Mouse (Mus musculus): ENCODE measurements around the gene Prkce.

DNA sequence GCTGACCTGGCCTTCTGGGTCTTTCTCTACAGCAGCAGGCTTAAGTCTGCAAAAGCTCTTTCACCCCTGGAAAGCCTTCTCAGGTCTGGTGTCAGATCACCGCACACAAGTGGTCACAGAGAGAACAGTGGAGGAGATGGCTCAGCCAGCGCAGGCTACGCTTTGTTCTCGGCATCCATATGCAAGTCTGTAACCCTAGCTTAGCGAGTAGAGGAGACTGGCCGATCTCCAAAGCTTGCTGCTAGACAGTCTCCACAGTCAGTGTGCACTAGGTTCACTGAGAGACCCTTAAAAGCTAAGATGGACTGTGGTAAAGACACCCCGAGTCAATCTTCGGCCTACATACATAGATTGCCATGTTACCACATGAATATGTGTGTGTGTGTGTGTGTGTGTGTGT is 164.2 kb downstream of the Prkce start:
- TF ChIP-seq MYOG (IDR thresholded peaks at IDR 0.05; ENCODE audit: control insufficient read depth in 1 of 3, insufficient read depth in 1 of 3, insufficient read length in 2 of 3, low read depth in 2 of 3) (no peak), MYOD1 (IDR thresholded peaks at IDR 0.05; ENCODE audit: control insufficient read depth in 1 of 3, insufficient read length in 2 of 3, low read depth in 2 of 3) (no peak), POLR2A (IDR thresholded peaks at IDR 0.05; ENCODE audit: insufficient read length, low read depth) (no peak), TCF12 (IDR thresholded peaks at IDR 0.05; ENCODE audit: insufficient read depth, poor library complexity, severe bottlenecking) (no peak), MAX (IDR thresholded peaks at IDR 0.05; ENCODE audit: low read depth) (no peak), POLR2AphosphoS2 (IDR thresholded peaks at IDR 0.05; ENCODE audit: insufficient read length, low read depth) (no peak), SRF (IDR thresholded peaks at IDR 0.05; ENCODE audit: control insufficient read depth, insufficient read length, low read depth) (no peak), USF1 (IDR thresholded peaks at IDR 0.05; ENCODE audit: low read depth) (no peak), CEBPB (IDR thresholded peaks at IDR 0.05; ENCODE audit: insufficient read depth, poor library complexity, severe bottlenecking) (no peak), E2F4 (IDR thresholded peaks at IDR 0.05; ENCODE audit: insufficient read depth) (no peak), REST (IDR thresholded peaks at IDR 0.05; ENCODE audit: insufficient read depth, insufficient read length) (no peak)
